Mouse (Mus musculus) retina, adult 2 months (tissue): ENCODE measurements around the gene Nek7.

Source experiments
- DNase-seq: peaks from one replicate; pipeline ENCODE4 v3.0.0-alpha.2; 2012; ENCODE audit warnings: low read depth, low spot score

The Nek7 gene

DNA sequence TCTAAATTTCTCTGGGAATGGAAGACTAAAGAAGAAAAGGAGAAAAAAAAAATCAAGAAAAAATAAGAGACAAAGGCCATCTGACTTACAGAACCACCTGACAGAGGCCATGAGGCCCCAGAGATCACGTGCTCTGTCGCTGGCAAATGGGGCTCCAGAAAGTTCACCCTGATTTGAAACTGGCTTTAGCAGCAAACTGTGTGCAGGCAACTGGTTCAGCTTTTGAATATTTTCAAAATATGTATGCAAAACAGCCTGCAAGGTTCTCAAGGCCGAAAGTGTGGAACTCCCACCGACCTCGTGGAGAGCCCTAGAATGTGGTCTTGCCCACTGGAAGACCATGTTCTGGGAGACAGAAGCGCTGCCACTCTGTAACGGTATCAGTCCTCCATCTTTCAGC, 11.6 kb downstream of the Nek7 start:
- no peak for DNase-seq

DNA sequence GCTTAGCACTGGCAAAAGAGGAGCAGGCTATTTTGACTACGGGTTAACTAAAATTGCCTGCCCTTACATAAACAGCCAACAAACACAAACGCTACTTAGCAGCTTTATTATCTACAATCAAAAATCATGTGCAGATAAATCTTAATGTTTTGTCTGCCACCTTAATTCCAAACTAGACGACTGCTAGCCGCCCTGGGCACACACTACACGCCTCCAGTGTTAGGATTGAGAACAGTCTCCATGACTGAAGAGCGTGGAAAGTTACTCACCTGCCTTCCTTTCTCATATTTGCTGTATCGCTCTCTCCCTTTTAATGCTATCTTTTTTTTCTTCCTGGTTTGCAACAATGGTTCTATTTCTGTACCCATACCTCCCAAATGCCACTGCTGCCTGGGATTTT, 12.1 kb downstream of the Nek7 start:
- no peak for DNase-seq

DNA sequence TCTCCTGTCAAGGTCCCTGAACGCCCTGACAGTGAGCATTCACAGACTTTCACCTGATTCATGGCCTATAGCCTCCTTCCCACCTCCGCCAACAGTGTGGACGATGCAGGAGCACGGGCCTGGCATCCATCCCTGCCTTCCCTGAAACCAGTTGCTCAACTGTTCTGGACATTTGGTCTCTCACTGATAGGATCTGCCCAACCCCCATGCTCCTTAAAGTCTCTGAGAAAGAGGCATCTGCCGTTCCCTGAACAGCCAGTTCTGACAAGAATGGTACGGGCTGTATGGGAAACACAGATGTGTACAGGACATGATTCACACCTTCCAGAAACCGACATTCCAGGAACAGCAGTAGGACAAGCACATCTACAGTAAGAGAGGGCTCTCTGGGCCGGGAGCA, 13.2 kb downstream of the Nek7 start:
- DNase-seq, result no peak

DNA sequence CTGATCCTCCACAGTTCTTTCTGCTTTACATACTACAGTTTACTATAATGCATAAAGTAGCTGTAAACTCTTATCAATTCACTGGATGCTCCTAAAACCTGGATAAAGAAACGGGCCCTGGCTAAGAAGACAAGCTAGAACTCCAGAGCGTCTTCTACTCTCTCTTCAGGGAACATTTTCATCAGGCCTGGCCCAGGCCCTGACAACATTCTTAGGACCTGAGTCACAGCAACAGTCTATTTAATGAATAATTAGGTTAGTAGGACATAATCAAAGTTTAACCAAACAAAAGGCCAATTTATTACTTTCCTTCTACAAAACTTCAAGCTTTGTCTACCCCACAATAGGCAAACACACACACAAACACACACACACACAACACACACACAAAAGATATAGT, 15.2 kb downstream of the Nek7 start:
- DNase-seq, result no peak

DNA sequence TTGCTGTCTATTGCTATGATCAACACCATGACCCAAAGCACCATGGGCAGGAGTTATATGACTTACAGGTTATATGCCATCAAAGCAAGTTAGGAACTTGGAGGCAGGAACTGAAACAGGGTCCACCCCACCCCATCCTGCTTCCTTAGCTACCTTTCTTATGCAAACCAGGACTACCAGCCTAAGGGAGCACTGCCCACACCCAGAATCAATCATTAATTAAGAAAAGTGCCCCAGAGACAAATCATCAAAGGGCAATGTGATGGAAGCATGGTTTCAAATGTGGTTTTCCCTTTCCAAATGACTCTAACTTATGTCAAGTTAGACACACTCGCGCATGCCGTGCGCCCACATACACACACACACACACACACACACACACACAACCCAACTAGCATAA, 16.0 kb downstream of the Nek7 start:
- no peak for DNase-seq

DNA sequence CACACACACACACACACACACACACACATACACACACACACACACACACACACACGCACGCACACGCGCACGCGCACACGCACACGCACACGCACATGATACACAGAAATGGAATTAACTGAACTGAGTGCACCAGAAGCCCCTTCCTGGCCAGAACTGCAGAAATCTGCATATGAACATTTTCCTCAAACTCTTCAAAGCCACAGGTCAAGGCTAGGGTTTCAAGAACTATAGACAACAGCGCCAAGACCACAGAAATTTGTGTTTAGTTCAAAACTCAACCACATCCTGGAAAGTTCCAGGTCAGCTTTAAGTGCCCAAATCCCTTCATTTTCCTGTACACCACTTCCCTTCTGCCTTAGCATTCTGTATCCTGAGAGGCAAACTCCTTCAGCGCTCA, 21.9 kb downstream of the Nek7 start:
- DNase-seq, result no peak

DNA sequence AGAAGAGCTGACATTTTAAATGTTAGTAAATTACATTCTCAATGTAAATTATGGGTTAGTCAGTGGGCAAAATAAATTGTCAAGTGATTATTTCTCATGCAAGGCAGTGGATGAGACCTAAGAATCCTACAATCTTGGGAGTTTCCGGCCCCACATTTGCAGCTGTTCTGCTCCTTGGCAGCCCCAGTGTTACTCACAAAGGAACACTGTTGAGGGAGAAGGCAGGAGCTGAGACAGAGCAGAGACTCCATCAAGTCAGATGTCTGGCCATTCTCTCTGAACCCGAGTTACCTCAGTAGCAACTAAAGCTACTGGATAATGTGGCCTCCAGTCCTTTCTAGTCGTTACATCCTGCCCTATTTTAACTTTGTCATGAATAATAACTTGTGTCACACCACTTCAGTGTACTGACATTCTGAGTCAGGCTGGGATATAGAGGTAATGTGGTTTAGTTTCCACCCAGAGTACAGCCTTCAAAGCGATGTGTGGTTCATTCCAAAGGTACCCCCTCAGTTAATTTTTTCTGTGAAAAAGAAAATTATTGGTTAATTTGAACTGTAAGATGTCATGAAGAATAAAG, 23.7 kb downstream of the Nek7 start:
- DNase-seq, result no peak

DNA sequence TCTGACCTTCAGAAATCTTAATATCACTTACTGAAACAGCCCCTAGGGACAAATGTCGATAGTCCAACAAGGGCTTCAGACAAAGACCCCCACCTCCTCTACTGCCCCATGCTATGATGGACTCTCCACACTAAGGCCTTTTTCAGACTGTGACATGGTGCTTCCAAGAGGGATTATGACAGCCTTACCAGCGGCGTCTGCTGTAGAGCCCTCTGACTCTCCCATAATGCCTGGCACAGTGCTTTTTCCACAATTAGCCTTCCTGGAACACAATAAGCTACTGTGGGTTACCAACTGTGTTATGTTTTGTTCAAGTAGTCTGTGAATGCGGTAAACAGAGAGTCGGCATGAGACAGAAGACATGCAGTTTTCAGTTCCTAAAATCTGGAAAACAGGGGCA, 25.0 kb downstream of the Nek7 start:
- DNase-seq, result no peak

DNA sequence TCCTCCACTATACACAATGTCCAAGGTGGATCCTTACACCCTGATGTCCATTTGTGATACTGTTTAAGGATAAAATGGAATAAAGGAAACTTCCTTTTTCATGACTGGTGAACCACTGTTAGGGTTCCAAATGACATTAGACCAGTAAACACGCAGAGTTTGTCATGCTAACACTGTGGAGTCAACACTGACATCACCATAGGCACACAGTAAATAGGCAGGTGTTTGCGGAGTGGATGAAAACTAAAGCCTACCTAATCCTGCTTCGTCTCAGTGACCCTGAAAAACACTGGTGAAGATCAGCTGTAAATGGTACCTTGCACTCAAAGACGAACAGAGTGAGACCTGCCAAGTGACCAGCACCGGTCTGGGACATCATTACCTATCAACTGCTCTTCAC, 26.0 kb downstream of the Nek7 start:
- peak; percentile 26 for DNase-seq

DNA sequence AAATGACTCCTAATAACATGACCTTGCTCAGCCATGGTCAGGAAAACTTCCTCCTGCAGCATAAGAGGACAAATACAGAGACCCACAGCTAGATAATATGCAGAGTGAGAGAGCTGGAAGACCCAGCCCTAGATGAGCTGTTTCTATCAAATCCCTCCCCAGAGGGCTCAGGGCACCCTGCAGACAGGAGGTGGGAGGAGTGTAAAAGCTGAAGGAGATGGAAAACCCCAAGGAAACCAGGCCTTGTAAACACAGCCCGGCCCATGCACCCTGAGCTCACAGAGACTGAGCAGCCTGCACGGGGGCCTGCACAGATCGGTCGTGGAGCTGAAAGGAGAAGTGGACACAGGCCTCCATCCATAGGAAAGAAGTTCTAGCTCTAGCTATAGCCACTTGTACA, 27.5 kb downstream of the Nek7 start:
- DNase-seq, result no peak

DNA sequence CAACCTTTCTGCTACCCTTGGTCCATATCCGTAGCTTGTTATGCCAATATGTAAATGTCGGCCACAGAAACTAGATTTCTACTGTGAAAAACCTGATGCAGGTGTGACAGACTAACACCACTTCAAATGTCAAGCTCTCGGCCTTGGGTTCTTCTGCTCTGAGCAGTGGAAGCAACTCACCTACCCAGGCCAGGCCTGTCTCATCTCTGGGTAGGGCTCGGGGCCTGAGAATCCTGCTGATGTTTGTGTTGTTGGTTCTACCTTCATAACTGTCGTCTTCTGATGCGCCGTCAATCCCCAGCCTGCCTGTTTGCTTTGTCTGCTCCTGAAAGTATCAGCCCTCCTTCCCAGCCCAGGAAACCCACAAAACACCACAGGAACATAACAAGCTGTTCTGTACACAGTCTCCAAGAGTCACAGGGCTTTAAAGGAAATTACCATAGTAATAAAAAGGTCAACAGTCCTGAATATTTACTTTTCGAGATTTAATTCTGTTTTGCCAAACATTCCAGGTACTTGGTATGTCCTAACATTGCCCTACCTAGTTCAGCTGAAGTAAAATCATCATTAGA, 29.4 kb downstream of the Nek7 start:
- DNase-seq, result no peak

DNA sequence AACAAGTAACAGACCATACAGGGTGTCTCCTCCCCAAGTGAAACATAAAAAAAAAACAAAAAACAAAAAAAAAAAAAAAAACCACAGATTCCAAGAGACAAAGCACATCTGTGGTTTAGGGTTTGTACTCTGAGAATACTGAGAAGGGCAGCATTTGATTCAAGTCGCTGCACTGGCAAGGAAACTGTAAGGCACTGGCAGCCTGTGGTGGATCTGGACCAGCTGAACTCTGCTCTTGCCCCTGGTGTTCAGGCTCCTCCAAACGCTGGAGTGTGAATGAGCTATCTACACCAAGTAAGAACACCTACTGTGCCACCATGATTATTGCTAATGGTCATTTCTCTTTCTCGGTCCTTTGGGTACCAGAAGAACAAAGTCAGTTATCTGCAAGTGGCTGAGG, 30.8 kb downstream of the Nek7 start:
- DNase-seq, result no peak

DNA sequence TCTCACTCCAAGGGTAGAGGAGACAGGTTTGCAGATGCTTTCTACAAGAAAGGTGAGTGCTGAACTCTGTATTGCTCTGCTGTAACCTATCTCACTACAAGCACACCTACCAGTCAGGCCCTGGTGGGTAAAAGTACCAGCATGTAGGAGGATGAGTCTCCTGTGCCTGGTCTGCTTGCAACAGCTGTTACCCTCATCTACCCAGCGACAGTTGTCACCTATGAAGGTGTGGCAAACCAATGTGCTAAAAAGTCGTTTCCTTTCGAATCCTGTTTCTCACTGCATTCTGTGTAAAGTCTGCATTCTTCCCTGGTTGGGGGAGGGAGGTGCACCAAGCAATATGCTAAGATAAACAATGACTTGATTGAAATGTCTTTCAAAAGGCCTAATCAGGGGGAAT, 32.1 kb downstream of the Nek7 start:
- DNase-seq, result no peak

DNA sequence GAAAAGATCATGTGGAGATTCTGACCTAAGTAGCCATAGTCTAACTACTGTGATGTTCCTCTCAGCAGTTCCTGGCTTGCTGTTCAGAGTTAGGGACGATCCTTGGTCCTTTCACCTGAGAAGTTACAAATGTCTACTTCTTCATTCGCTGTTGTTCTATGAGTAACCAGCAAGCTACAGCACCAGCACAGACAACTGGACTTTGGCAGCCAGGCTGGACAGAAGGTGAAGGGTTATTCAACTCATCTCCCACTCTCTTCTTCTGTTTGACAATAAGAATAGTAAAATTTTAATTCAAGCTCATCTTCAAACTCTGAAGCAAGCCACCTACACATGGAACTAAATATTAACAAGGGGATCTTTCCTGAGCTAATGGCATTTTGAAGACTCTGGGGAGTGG, 33.0 kb downstream of the Nek7 start:
- DNase-seq, result no peak

DNA sequence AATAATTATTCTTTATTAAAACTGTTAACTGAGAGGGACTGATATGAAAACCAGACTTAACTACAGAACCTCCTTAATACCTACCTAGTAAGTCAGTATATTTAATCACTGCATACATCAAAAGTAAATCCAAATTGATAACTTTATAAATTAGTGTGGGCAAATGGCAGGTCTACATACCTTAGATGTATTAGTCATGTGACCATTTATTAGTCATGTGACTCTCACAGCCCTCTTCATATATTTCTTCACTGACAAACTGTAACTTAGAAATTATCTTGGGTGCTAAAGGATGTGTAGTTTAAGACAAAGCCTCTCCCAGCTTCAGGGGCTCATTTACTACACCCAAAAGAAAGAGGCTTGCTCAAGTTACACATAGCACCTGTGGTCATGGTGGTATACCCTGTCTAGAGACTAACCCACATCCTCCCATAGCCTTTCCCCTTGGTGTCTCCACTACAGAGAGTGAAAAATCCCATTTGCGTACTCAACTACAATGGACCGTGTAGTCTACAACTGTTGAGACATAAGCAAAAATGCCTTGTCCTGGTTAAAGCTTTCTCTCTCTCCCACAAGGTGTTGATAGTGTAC, 35.4 kb downstream of the Nek7 start:
- no peak for DNase-seq

DNA sequence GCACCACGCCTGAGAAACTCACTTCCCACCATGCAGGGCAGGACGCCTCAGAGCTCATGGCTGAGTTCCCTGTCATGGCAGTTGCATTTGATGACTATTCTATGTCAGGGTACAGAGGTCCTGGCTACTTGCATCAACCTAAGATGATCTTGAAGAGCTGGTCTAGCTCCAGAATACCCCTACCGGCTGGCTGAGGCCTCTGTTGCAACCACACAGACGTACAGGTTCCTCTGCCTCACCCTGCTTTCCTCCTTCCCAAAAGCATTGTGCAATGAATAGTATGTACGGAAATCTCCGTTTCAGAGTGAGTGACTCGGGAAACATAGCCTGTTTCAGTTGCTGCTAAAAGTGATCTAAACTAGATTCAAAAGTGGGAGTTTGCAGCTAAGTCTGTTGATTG, 37.7 kb downstream of the Nek7 start:
- no peak for DNase-seq

DNA sequence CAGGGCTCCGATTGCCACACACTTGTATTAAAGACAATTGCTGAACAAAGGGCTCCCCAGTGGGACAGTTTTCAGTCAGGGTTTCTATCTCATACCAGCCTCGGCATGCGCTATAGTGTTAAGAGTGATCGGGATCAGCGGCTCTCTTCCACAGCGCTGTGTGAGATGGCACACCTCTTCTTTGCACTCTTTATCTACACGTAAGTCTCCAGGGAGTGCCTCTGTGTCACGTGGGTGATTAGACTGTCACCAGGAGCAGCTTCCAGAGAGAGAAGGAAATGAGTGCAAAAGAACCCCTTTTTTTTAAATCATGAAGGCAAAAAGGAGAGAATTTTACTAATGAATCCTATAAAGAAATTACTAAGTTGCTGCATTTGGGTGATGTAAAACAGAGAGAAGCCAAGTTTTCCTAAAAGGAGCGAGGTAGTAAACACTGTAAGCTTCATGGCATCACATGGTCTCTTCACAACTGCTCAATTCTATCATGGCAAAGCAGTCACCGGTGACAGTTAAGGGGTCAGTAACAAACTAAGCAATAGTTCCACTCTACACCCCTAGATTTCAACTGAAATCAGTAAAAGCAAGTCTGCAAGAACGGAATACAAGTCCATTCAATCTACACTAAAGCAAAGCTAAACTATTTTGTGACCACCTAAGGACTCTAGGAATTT, 40.0 kb downstream of the Nek7 start:
- no peak for DNase-seq

DNA sequence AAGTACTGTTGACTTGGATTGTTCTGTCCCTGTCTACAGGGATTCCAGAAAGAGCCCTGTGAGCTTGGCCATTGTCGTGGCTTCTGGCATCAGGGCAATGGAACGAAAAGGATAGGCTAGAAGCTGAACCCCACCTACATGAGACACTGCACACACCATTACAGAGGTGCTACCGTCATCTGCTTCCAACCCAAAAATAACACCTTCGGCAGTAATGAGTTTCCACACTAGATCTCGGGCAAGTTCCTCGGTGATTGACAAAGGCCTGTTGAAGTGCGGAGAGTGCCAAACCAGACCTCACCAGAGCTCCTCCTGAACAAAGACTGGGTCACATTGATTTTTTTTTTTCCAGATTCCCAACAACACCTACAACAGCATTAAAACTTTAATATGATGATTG, 40.7 kb downstream of the Nek7 start:
- DNase-seq, result no peak

DNA sequence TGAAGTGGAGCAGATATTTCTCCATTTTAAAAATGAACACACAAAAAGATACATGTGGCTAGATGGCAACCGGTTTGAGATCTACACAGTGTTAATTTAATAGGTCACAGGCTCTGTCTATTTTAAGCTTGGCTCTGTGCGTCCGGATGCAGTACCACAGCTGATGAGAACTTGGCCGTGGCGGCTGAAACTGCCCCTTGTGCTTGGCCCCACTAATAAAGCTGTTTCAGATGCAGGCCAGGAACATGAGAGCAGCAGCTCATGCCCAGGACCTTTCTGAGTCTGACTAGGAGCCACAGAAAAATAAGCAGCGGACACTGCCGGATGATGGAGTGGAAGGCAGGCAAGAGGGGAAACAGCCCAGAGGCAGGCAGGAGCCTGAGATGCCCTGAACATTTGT, 43.1 kb downstream of the Nek7 start:
- peak; percentile 16 for DNase-seq

DNA sequence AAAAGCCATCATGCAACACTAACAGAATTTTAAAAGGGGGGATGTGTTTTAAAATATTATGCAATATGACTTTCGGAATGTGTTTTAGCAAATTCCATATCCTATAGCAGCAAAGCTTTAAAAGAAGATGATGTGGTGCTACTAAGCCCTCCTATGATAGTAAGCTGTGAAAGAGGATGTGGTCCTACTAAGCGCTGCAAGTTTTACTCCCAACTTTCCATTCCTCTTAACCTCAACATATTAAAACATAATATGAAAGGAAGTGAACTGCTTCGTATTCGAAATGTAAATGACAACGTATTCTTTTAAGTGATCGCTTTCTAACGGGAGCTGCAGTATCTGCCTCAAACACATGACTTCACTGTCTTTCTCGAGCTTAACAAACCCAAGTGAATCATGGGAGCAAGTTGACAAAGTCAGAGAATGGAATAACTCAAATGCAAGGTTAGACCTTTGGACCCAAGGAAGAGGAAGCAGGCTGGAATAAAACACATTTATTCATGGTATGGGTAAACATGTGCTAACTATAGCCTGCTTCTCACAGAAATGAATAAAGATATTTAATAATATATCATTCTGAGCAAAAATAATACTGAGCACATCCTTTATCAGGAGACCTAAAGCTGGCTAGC, 43.8 kb downstream of the Nek7 start:
- DNase-seq, result no peak

DNA sequence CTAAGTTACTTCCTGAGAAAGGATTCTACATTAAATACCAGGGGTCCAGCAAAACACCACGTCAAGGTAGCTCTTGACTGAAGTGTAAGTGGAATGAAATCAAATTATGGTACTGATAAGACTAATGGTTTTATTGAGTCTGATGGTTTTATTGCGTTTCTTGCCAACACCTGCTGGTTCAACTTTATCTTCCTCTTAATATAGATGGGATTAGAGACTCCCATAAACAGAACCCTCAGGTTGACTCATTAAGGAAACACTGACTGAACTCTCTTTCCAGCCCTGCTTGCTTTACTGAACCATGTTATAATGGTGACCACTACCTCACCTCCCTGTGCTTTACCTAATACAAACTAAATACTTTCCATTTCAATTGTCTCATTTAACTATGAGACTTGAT, 44.3 kb downstream of the Nek7 start:
- no peak for DNase-seq

DNA sequence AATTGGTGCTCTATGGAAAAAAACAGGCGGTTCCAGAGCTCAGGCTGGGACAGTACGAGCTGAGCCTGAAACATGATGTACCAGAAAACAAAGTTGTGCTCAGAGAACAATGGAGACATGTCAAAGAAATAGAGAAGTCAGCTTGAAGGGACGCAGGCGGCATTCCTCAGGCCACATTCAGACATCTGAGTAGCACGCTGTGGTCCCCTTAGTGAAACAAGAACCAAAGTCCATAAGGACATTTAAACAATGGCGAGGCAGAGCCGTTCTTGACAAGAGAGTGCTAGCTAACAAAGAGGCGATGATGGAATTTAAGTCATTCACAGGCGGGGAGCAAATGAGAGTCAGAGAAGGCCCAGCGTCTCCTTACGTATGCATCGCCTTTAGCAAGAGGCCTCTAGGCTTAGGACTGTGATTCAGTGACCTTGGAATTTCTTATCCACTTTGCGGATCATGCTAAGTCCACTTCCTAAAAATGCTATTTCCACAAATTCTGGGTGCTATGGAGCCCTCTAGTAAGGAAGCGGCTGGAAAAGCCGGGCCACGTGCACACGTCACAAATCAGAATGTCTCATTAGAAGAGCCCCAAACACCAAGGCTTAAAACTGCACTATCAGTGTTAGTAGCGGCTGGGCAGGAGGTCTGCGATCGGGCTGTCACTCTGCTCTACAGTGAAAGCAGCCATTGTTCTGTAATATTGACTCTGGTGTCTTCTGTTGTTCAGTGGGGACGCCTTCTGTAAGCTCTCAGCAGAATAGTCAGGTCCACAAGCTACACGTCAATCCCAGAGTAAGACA, 48.2 kb downstream of the Nek7 start:
- no peak for DNase-seq
